Mouse (Mus musculus) ZHBTc4 (cell line): Measurements from ENCODE around the gene Pofut2.
A peak's percentile ranks its signal among the peaks of the same experiment; 100 is the strongest.

Experiments
- DNase-seq: peaks from one replicate; pipeline ENCODE4 v3.0.0-alpha.2; 2011; ENCODE audit warnings: low read depth, low spot score

Pofut2 gene

DNA sequence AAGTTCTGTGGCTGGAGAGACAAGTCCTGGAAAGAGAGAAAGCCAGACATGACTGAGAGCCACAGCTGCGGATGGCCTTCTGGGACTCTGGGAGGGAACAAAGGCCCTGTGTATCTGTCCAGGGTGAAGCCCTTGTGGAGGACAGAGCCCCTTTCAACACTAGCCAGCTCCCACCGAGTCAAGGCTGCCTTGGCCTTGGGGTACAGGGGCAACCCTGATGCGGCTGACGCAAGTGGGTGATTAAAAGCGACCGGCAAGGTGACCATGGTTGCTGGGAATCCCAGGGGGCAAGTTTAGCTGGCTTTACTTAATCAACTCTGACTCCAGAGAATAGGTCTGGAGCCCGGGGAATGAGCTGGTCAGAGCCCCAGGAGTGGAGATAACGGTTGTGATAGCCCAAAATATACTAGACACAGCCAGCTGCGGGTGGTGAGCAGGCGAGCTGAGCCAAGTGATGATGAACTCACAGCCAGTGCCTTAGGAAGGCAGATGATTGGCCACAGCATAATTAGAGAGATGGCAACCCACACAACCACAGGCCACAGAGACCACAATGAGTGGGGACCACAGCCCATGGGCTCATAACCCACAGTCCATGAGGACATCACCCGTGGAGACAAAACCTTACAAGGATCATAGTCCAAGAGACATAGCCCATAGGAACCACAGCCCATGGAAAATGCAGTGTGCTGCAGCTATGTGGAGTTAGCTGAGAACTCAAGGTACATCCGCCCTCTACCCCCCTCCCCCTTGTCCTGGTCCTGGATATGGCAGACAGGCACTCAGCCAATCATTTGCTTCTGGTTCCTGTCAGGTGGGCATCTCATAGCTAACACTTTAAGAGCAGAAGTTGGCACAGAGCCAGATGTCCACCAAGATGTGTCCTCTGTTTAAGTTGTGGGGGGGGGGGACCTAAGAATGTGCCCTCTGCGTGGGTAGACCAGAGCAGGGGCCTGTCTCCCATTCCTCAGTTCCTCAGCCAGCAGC, 29.1 kb upstream of the Pofut2 start:
- DNase-seq = no peak

GRCm38 (mm10) chr10:77231861-77232755, 26.9 kb upstream of the Pofut2 start:
- no peak for DNase-seq

GRCm38 (mm10) chr10:77233230-77233629, 25.8 kb upstream of the Pofut2 start:
- DNase-seq = no peak

- DNase-seq = peak; percentile 75
Measured at GRCm38 (mm10) chr10:77234991-77235616, 23.9 kb upstream of the Pofut2 start.

DNA sequence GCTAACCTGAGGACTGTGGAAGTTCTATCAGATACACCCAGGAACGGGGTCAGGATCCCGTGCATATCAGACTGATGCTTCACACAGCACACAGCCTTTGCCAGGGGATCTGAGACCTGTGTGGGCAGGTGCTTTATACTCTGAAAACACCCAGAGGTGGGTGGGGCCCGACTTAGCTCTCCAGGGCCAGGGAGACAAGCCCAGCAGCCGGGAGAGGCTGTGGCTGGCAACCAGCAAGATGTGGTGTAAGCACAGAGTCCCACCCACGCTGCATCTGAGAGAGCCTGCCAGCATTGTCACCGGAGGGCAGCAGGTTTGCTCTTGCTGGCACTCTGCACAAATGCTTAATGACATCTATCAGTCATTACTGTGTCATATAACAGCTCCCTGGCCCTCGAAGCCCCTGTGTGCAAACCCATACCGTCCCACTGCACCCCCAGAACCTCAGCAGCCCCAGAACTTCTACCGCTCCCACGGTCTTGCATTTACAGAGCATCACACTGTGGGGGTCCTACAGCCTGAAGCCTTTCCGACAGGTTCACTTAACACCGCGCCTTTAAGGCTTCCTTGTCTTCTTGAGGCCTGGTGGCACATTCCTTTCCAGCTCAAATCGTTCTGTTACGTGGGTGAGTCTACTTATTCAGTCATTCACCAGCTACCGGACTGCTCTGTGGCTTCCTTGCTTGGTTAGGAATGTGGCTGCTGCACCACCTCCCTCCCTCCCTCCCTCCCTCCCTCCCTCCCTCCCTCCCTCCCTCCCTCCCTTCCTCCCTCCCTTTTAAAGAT, 21.0 kb upstream of the Pofut2 start:
- DNase-seq = peak; percentile 51

DNA sequence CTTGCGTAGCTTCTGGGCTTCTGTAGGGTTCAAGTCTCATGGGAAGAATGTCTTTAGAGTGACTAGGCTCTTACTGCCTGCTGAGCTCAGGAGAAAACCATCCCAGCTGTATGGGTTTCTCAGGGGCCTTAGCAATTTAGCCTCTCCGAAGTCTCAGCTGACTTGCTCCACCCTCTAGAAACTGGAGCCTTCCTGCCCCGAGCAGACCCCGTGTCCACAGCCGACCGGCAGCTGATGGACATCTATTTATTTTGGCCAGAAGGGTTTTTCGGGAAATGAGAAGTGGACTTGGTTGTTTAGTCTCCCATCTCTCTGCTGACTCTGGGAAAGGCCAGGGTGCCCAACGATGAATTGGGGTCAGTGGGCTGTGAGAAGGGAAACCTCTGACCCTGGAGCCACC, 18.3 kb upstream of the Pofut2 start:
- no peak for DNase-seq

DNA sequence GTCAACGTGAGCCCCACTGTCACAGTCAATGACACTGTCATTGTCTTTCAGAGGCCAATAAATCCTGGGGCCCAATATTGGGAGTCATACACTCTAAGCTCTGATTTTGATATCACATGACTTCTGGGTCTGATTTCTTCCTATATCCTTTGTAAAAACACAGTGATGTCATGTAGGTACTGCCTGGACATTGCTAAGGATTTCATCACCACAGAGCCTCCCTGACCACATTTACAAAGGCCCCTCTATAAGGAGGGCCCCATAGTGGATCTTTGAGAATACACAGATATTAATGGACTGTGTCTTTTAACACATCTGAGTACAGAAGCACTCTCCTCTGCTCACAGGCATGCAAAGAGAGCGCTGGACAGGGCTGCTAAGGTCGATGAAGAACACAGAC, 16.6 kb upstream of the Pofut2 start:
- no peak for DNase-seq

DNA sequence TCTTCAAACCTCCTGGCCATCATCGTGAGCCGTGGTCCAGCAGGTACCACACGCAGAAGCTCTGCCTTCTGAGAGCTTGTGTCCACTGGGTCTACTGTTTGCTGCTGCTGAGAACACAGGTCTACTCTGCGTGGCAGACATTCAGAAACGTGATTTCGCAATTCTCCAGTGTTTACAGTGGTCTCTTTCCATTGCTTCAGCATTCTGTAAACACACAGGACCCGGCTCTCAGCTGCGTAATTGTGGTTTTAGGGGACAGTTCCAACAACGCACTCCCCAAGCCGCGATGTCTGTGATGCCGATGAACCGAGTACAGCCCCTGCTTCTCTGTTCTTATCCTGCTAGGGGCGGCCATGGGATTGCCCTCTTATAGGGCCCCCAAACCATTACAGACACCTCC, 16.1 kb upstream of the Pofut2 start:
- no peak for DNase-seq

- DNase-seq = no peak
Measured at GRCm38 (mm10) chr10:77243572-77244161, 15.4 kb upstream of the Pofut2 start.

- no peak for DNase-seq
Measured at GRCm38 (mm10) chr10:77244777-77245176, 14.2 kb upstream of the Pofut2 start.

- DNase-seq = no peak
Measured at GRCm38 (mm10) chr10:77247048-77247447, 12.0 kb upstream of the Pofut2 start.

GRCm38 (mm10) chr10:77247707-77248106, 11.3 kb upstream of the Pofut2 start:
- no peak for DNase-seq

GRCm38 (mm10) chr10:77251223-77251783, 7.7 kb upstream of the Pofut2 start:
- peak; percentile 37 for DNase-seq

GRCm38 (mm10) chr10:77251784-77252539, 7.1 kb upstream of the Pofut2 start:
- no peak for DNase-seq

DNA sequence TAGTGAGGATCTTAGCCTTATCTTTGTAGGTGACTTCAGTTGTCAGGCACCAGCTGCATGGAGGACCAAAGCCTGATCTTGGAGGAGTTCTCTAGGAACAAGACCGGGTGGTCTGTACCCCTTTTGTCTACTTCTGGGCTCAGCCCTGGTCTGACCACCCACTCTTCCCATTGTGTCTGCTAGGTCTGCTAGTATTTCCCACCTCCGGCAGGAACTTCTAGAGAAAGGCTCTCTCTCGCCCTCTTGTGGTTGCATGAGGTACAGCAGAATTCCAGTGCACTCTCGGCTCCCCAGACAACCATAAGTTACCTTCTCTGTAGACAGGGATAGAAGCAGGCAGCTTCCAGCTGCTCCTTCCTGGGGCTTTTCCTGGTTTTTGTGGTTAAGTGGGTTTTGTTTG, 6.2 kb upstream of the Pofut2 start:
- DNase-seq = peak; percentile 90

DNA sequence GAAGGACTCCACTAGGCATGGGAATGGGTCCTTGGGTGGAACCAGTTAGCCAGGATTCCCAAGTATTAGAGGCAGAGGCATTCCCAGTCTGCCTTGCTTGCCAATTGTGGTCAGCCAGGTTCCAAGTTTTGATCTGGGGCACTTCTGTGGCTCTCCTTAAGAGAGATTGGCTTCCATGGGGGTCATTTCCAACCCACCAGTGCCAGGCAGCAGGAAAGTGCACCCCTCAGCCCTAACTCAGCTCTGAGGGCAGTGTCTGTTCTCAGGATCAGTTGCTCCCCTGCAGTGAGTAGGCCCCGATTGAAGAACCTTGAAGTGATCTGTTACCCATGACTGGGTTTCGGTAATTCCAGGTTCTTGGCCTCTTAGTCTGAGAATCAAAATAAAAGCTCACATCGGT, 3.8 kb upstream of the Pofut2 start:
- DNase-seq = no peak

GRCm38 (mm10) chr10:77255676-77256075, 3.3 kb upstream of the Pofut2 start:
- DNase-seq = no peak

- DNase-seq = no peak
Measured at GRCm38 (mm10) chr10:77258041-77258590, 902 bp upstream of the Pofut2 start.

GRCm38 (mm10) chr10:77260166-77260875, 1.3 kb downstream of the Pofut2 start:
- DNase-seq = no peak
